Mouse (Mus musculus) urinary bladder, postnatal 14 days (tissue): Measurements from ENCODE around the gene Rbpms2.

Experiments used
- DNase-seq: peaks from one replicate; pipeline ENCODE4 v3.0.0; 2021; ENCODE audit warnings: low spot score

Gene Rbpms2

DNA sequence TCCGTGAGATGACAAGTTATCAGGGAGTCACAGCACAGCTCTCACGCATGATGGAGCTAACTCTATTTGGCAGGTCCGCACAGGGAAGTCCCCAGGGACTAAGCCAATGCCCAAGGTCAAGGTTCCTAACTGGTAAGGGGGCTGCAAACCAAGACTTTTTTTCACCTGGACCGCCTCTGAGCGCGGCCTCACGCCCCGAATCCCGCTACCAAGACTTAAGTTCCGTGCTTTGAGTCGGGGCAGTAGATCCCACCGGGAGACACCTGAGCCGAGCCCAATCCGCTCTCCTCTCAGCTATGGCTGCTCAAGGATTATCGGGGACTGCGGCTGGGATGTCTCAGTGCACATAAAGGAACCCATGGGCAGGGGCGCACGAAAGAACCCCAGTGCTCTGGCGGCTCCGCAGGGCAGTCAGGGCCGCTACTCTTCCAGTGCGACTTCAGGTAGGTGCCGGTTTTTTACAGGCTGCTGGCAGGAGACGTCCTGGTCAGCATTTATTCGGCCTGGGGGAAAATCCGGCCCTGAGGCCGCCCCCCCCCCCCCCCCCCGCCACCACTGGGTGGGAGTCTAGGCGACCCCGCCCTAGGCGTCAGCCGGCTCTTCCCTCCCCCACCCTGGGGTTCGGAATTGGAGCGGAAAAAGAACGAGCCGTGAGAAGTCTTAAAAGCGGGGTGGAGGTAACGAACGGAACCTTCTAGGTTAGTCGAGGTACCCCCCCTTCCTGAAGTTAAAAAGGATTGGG, at the start of gene Rbpms2:
Rbpms2 (plus strand) TSS at position 624 of the 742 bp plus-strand sequence.
- DNase-seq = peak; percentile 43

DNA sequence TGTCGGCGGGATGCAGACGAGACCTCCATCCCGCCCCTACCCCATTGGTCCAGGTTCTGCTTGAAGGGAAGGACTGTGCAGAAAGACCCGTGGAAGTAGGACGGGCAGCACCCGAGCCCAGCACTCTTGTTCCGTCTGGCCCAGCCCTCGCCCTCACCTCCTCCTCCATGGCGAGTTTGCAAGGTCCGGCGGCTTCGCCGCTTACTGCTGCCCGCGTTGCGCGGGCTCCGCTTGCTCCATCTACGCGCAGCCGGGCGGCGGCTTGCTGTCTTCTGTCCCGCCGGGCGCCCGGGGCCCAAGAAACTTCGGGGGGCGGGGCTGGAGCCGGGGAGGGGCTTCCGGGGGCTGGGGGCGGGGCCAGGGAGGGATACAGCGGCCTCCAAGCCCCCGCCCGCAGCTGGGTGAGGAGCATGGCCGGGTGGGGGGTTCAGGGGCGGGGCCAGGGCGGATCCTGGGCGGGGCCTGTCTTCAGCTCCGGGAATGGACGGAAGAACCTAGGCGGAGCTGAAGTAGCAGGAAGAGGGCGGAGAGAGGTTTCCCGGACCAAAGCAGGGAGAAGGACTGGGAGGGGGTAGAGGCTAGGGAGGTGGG, 49.6 kb upstream of the Rbpms2 start, which contains the start of gene Plekho2:
Plekho2 (minus strand) TSS at position 260 of the 591 bp plus-strand sequence.
- peak; percentile 92 for DNase-seq

DNA sequence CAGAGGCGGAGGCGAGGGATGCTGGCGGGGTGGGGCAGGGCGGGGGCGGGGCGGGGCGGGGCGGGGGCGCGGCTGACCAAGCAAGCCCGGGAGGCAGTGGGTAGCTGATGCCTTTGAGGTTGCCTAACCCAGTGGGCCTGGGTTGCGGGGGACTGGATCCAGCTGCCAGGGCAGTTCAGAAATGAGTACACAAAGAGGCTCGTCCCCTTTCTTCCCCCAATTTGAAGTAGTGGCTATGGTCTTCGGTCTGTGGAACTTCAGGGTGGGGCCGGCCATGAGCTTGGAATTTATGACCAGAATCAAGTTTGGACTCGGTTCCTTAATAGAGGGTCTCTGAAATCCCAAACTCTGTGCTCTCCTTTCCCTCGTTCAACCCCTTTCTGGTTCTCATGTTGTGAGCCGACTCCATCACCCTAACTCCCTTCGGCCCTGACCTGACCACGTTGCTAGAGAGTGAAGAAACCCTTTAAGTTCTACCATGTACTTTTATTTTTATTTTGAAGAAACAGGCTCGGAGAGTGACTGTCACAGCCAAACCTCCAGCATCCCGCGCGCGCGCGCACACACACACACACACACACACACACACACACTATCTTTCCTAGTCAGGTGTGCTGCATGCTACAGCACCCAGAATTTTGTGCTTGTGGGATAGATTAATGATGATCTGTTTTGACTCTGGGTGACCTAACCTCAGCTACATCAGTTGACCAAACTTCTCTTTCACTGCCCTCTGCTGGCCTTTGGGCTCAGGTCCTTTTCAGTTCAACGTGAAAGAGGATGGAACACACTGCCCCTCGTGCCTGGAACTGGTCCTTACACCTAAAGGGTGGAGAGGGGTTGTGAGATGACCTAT, 48.8 kb upstream of the Rbpms2 start:
- peak; percentile 92 for DNase-seq

DNA sequence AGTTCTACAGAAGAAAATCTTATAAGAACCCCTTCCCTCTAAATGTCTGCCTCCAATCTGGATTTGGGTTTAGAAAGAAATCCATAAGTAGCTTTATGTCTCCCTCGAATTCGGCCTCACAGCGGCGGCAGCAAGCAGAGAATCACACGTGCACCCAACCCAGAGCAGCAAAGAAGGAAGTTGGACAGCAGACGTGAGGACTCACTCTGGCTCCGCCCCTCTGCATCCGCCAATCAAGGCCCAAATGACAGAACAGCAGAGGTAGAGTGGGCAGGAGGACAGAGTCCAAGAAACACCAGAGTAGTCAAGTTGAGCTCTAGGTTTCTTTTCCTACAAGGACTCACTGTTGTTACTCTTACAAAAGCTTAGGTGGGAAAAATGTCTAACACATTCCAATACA, 46.4 kb upstream of the Rbpms2 start:
- DNase-seq = no peak

DNA sequence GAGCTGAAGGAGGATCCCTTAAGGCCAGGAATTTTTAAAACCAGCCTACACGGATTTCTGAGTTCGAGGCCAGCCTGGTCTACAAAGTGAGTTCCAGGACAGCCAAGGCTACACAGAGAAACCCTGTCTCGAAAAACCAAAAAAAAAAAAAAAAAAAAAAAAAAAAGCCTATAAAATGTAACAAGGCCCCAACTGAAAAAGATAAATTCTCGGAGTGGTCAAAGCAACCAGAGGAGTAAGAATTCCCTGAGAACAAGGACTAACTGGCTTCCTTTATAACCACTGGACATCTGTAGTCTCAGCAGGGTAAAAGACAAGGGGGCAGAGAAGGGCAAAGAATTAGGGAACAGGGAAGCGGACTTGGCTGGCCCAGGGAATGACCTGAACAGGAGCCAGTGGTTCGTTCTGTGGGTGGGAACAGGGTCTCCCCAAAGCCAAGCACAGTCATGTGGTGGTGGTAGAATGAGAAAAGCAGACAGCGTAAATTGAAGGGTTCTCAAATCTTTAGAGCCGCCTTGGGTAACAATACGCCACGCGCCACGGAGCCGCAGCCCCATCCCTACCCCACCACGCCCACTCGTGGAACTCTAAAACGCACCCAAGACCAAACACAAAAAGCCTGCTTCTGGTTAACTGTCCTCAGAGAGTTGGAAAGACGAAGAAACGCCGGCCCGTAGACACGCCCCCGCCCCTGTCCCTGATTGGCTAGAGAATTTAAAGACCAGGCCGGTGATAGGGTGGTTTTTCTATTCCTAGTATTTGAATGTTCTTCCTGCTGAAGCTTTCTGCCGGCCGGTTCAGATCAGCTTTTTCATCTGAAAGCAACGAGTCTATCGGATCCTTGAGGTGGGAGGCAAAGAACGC, 42.8 kb upstream of the Rbpms2 start, which contains the start of gene Pif1:
Pif1 (plus strand) TSS at position 755 of the 864 bp plus-strand sequence.
- peak; percentile 87 for DNase-seq

DNA sequence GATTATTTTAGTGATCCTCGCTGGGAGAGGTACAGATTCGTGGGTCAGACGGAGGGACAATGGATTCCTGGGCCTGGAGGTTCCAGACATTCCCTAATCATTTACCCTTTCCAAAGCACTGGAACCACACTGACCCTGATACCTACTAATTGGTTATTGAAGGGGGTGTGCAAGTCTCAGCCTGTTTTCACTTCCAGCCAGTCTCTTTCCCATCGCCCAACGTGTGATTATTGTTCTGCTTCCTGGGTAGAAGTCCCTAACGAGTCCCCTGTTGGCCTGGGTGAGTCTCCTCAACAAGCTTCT, 42.2 kb upstream of the Rbpms2 start:
- no peak for DNase-seq

DNA sequence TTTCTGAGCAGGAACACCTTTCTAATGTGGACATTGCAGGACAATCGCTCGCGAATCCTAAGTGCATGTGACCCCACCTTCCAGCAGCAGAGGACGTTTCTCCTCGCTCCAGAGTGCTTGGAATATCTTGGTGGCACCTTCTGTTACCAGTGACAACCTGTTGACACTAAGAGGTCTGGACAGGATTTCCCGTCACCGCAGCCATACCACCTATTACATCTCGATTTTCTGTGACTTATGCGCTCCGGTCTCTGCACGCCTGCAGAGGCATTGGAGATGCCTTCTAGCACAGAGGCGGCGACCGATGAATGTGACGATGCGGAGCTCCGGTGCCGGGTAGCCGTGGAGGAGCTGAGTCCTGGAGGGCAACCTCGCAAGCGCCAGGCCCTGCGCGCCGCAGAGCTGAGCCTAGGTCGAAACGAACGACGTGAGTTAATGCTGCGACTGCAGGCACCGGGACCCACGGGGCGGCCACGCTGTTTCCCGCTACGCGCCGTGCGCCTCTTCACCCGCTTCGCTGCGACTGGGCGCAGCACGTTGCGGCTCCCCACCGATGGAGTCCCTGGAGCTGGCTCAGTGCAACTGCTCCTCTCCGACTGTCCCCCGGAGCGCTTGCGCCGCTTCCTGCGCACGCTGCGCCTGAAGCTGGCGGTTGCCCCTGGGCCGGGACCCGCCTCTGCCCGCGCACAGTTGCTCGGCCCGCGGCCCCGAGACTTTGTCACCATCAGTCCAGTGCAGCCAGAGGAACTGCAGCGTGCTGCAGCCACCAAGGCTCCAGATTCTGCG, 41.7 kb upstream of the Rbpms2 start:
- DNase-seq = no peak

DNA sequence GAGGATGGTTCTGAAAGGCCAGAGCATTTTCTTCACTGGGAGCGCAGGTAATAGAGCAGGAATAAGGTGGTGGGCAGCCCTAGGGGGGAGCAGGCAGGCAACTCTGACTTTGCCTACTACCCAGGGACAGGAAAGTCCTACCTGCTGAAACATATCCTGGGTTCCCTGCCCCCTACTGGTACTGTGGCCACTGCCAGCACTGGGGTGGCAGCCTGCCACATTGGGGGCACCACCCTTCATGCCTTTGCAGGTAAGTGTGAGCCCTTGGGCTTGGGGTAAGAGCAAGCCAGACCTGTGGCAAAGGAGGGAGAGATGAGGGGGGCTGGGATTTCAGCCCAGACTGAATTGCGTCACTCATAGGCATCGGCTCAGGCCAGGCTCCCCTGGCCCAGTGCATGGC, 40.4 kb upstream of the Rbpms2 start:
- DNase-seq = no peak

DNA sequence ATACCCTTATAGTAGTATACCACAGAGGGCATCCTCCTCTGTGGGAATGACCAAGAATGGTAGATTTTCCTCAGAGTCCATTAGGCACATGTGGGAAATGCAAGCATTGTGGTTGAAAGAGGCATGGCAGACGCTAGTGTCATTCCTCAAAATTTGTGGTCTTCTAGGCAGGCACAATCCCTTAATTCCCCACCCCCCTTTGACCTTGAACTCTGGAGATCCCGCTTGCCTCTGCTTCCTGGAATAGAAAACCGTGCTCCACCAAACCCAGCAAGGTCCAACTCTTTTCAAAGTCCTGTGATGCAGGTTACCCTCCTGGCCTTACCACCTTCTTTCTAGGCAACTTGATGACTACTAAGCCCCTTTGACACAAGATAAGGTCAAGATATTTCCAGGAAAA, 36.7 kb upstream of the Rbpms2 start:
- no peak for DNase-seq

DNA sequence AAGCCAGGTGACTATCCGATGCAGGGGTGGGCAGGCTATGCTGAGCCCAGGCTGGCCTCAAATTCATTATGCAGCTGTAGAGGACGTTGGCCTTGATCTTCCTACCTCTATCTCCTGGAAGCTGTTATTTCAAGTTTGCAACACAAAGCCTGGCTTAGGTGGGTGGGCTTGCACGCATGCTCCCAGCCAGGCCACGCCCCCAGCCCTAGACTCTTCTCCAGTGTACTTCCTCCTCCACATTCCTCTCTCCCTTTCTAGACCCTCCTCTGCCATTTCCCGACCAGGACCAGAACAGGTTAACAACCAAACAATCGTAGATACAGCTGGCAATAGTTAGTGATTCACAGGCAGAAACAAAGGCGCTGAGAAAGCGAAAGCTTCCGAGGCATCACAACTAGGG, 35.9 kb upstream of the Rbpms2 start:
- DNase-seq = no peak

DNA sequence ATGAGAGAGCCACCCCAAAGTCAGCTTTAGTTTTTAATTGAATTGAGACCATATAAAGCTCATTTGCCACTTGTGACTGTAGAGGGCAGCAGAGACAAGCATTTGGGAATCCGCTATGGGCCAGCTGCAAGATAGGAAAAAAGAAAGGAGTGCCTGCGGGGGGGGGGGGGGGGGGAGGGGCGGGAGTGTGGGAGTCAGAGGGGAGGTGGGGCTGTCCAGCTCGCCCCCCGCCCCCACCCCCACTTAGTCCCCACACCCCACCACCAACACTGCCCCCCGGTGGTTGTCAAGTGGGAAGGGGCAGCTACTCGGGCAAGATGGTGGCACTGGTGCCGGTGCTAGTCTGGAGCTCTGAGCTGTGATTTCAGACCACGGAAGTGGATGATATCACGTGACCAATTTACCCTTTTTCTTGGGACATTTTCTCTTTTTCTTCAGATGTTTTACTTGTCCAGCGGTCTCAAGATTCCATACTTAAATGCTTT, 30.6 kb upstream of the Rbpms2 start:
- peak; percentile 51 for DNase-seq

DNA sequence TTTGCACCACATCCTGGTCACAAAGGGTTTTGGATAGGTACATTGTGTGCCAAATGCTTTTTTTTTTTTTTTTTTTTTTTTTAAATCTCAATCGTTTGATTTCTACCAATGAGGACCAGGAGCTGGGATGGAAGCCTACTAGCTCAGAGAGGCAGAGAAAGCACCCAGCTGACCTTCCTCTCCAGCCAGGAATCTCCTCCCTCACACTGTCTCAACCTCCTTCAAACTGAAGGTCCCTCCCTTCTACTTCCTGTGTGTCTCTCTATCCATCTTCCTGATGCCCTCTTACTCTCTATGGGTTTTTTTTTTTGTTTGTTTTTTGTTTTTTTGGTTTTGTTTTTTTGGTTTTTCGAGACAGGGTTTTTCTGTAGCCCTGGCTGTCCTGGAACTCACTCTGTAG, 28.5 kb upstream of the Rbpms2 start:
- no peak for DNase-seq

DNA sequence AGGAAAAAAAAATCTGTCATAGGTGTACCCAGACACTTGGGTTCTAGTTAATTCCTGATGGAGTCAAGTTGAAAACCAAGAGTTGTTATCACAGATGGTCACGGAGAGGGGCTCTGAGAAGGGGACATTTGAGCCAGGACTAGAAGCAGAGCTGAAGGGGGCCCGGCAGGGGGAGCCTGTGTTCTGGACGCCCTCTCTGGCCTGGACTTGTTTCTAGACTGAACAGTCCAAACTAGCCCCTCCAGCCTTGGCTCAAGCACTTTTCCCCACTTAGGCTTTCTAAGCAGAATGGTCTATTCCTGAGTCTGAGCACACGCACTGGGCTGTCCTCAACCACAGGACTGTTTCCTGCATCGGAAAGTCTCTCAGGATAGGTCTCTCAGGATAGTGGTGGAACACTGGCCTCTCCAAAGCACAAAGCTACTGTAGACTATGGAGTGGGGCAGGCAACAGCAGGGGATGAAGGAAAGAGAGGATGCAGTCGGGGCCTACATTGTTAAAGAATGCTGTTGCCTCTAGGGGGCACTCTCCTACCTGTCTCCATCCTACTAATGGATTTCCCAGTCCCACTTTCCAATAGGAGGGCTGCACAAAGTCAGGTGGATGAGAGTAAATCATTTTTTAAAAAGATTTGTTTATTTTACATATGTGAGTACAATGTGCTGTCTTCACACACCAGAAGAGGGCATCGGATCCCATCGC, 25.9 kb upstream of the Rbpms2 start:
- no peak for DNase-seq

DNA sequence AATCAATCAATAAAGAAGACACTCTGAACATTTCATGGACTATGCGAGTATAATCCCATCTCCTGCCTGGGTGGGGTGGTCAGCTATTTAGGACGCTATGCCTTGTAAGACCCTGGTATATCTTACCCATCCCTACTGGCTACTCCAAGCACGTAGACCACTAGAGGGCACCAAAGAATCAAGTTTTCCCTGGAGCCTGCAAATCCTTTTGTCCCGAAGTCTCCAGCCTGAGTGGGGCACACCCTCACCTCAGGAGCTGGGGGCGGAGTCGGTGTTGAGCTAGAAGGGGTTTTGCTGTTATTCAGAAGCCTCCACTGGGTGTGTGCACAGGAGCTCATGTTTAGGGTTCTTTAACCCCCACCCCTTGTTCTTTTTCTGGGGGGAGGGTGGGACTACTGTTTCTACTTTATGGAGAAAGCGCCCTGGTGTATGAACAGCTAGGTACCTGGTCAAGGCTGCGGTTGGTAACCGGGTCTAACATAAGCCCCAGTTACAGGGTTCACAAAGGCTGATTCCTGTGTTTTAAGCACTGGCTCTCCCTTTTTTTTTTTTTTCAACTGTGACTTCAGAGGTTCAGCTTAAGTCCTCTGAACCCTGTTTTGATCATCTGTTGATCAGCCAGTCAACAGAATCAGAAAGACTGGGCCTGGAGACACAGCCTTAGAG, 23.8 kb upstream of the Rbpms2 start:
- peak; percentile 71 for DNase-seq

DNA sequence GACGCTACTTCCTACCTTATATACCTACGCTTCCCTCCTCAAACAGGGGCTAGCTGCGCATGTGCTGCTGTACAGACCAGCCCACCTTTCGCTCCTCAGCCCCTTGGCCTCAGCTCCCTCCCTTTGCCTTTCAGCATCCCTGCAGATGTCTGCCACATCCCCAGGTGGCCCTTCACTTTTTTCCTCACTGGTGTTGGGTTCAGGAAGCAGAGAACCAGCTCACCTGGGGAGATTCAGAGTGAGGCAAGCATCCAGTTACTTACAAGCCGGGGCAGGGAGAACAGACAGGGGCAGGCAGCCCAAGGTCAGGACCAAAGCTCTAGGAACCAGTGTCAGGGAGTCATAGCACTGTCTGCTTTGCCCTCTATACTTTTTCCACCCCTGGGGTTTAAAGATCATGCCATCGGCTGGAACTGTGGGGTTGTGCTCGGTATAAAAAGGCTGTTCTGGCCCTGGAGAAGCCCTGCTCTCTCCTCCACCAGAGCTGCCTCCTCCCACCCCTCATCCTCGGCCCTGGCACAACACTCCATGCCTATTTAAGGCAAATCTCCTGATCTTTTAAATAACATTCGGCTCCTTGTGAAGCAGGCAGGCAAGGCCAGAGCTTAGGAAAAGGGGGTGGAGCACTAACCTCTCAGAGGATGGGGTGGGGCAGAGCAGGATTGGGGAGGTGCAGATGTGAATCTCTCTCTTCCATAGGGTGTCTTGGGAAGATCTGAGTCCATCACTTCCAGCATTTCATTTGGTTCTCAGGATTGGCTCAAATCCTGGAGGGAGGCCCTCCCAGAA, 22.9 kb upstream of the Rbpms2 start:
- no peak for DNase-seq

DNA sequence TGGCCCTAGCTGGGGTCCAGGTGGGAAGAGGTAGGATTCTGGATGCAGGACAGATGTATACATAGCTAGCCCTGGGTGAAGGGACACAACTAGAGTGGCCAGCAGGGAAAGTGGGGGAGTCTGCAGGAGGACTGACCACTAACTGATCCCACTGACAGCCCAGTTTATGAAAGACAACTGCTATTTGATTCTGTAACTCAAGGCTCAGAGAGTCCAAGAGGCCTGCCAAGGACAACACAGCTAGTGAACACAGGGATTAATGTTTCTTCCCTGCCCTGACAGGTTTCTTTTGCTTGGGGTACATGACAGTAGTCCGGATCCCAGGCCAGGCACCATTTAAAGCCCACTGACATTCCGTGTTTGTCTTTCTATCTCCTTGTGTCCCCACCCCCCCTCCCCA, 22.3 kb upstream of the Rbpms2 start:
- DNase-seq = no peak

DNA sequence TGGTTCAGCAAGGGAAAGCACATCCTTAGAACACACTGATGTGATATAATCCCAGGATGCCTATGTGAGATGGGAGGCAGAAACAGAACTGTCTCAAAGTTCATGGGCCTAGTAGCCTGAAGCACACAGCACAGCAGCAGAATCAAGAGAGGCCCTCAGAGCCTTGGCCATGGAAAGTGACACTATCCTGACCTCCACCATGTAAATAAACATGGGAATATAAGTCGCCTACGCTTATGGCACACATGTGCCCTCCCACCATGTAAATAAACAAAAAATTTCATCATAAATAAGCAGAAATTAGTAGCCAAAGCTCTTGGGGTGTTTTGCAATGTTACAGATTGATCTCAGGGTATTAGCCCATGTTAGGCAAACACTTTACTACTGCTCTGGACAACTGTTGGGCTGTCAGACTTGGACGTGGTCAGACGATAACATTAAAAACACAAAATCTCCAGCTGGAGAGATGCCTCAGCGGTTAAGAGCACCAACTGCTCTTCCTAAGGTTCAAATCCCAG, 17.4 kb upstream of the Rbpms2 start:
- no peak for DNase-seq

DNA sequence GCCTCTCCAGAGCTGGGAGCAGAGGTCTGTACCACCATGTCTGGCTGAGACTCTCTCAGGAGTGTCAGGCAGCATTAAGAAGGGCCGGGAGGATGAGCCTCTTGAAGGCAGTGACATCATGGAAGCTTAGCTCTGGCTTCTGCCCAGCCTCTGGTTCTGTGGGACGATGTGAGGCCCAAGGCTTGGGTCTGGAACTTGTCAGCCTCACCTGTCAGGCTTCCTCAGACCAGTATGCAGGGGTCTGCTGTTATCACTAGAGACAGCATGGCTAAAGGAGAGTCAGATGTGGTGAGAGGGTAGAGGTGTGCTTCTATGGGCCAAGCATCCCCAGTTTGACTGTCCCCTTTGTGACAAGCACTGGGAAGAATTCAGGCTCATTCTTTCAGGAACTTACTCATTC, 16.4 kb upstream of the Rbpms2 start:
- DNase-seq = no peak

DNA sequence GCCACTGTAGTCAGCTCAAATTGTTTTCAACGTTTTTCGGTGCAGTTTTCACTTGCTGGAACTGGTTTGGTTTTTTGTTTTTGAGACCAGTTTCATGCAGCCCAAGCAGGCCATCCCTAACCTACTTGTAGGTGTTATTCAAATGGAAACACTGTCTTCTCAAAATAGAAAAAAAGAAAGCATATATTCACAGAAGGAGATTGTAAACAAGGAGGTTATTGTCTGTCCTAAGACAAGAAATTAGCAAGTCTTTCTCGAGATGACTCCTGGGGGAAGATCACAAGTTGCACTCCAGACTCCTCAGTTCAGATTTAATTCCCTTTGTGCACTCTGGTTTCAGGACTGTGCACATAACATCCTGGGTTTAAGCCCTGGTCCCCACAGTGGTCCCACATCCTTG, 10.1 kb upstream of the Rbpms2 start:
- no peak for DNase-seq
